Mouse (Mus musculus): ENCODE measurements around the gene Myef2. TPM values are rescaled to one million over a fixed set of nuclear protein-coding genes. Genes with fewer than 3 reads are reported as not detected.

Myef2 gene
- polyA plus RNA-seq (2014; fragmentation: Illumina TruSeq; extraction: RNeasy Lipid Tissue Mini Kit (QIAGEN cat#74804); ENCODE audit: insufficient read depth, low read depth, low replicate concordance): 12.7 TPM

GRCm38 (mm10) chr2:125123477-125123852 lies at the start of gene Myef2:
Gene Myef2, minus strand, starts transcription at chr2:125123661.

DNA sequence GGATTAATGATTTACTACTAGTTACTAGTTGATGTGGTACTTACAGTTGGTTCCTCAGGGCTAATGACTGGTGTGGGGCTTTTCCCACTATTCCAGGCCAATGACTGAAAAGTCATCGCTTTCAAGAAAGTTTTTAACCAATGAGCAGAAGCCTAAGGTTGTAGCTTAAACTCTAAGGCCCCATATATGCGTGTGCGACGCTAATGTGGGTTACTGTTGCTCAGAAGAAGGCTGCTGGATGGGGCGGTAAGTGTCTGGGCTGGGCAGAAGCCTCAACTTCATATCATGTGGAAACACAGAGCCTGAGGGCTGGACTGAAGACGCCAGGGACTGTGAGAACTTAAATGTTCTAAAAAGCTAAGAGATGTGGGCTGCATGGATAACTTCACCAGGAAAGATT lies 28.9 kb upstream of the Myef2 start, which contains the start of gene Slc12a1:
Slc12a1 (plus strand) TSS at position 118 of the 400 bp plus-strand sequence.

GRCm38 (mm10) chr2:125135903-125136811 lies 12.7 kb upstream of the Myef2 start, which contains the start of gene Ctxn2:
Gene Ctxn2, plus strand, starts transcription at chr2:125136692.

GRCm38 (mm10) chr2:125067894-125068293 lies 55.6 kb downstream of the Myef2 start, which contains the start of gene Slc24a5:
Gene Slc24a5, plus strand, starts transcription at chr2:125068124.

Other genes with a start within 250 kb of the Myef2 start
- gene Slc24a5, start 55.5 kb downstream of the Myef2 start, polyA plus RNA-seq (2014; fragmentation: Illumina TruSeq; extraction: RNeasy Lipid Tissue Mini Kit (QIAGEN cat#74804); ENCODE audit: insufficient read depth, low read depth, low replicate concordance): 0.11 TPM
- gene Ctxn2, start 13.0 kb upstream of the Myef2 start, polyA plus RNA-seq (2014; fragmentation: Illumina TruSeq; extraction: RNeasy Lipid Tissue Mini Kit (QIAGEN cat#74804); ENCODE audit: insufficient read depth, low read depth, low replicate concordance): not detected
- gene Slc12a1, start 28.8 kb upstream of the Myef2 start, polyA plus RNA-seq (2014; fragmentation: Illumina TruSeq; extraction: RNeasy Lipid Tissue Mini Kit (QIAGEN cat#74804); ENCODE audit: insufficient read depth, low read depth, low replicate concordance): not detected
- gene Dut, start 123.5 kb upstream of the Myef2 start, polyA plus RNA-seq (2014; fragmentation: Illumina TruSeq; extraction: RNeasy Lipid Tissue Mini Kit (QIAGEN cat#74804); ENCODE audit: insufficient read depth, low read depth, low replicate concordance): 19.9 TPM

Data from lung, adult 10 weeks (tissue).